ENCODE assay signal across 28 mouse cellular contexts in genomic region chrX:116313049-116313448, GRCm38 (mm10).
"Had no signal": no experiment of that assay in that cellular context is flagged by ENCODE, and none has a peak within 500 bp of the region (broad histone marks: within the 10 kb centered on the region; RNA-seq: fewer than 3 reads in every experiment).

No protein-coding gene starts in this region.

- H3K9ac ChIP-seq: limb, embryonic 12.5 days; limb, embryonic 13.5 days; limb, embryonic 15.5 days; liver, embryonic 12.5 days; liver, embryonic 13.5 days; liver, embryonic 14.5 days; liver, embryonic 15.5 days; liver, postnatal 0 days; lung, embryonic 14.5 days; lung, embryonic 15.5 days; midbrain, embryonic 12.5 days; midbrain, embryonic 13.5 days; midbrain, embryonic 15.5 days; neural tube, embryonic 12.5 days had no signal

- H3K4me3 ChIP-seq: limb, embryonic 10.5 days; limb, embryonic 12.5 days; limb, embryonic 13.5 days; limb, embryonic 15.5 days; liver, embryonic 12.5 days; liver, embryonic 13.5 days; liver, embryonic 15.5 days; lung, embryonic 15.5 days; megakaryocyte, embryonic 14.5 days; midbrain, embryonic 10.5 days; midbrain, embryonic 12.5 days; midbrain, embryonic 13.5 days; midbrain, embryonic 15.5 days; myocyte; neural tube, embryonic 12.5 days had no signal

- H3K27me3 ChIP-seq: limb, embryonic 12.5 days; limb, embryonic 13.5 days; limb, embryonic 15.5 days; liver, embryonic 12.5 days; liver, embryonic 13.5 days; liver, embryonic 15.5 days; lung, embryonic 15.5 days; megakaryocyte, embryonic 14.5 days; midbrain, embryonic 12.5 days; midbrain, embryonic 13.5 days; midbrain, embryonic 15.5 days; neural tube, embryonic 12.5 days had no signal

- H3K27ac ChIP-seq: limb, embryonic 10.5 days; limb, embryonic 12.5 days; limb, embryonic 13.5 days; limb, embryonic 15.5 days; liver, embryonic 12.5 days; liver, embryonic 13.5 days; liver, embryonic 14.5 days; liver, embryonic 15.5 days; lung, embryonic 15.5 days; macrophage; midbrain, embryonic 10.5 days; midbrain, embryonic 12.5 days; midbrain, embryonic 13.5 days; midbrain, embryonic 15.5 days; neural tube, embryonic 12.5 days had no signal

- H3K9me3 ChIP-seq: limb, embryonic 10.5 days; limb, embryonic 12.5 days; limb, embryonic 13.5 days; limb, embryonic 15.5 days; liver, embryonic 12.5 days; liver, embryonic 13.5 days; liver, embryonic 15.5 days; lung, embryonic 15.5 days; megakaryocyte, embryonic 14.5 days; midbrain, embryonic 10.5 days; midbrain, embryonic 12.5 days; midbrain, embryonic 13.5 days; midbrain, embryonic 15.5 days; neural tube, embryonic 12.5 days had no signal

- H3K36me3 ChIP-seq: limb, embryonic 10.5 days; limb, embryonic 12.5 days; limb, embryonic 13.5 days; limb, embryonic 15.5 days; liver, embryonic 12.5 days; liver, embryonic 13.5 days; liver, embryonic 15.5 days; lung, embryonic 15.5 days; midbrain, embryonic 10.5 days; midbrain, embryonic 12.5 days; midbrain, embryonic 13.5 days; midbrain, embryonic 15.5 days; neural tube, embryonic 12.5 days had no signal

- DNase-seq: left cerebral cortex, postnatal 4 days; liver; liver, embryonic 13.5 days; liver, postnatal 0 days; lung, adult 18-20 months; lung, adult 2 months; lung, embryonic 14.5 days; lung, postnatal 10 days; lung, postnatal 14 days; lung, postnatal 36 days; lung, postnatal 4 days; midbrain, embryonic 14.5 days had no signal

- H3K4me1 ChIP-seq: limb, embryonic 10.5 days; limb, embryonic 12.5 days; limb, embryonic 13.5 days; limb, embryonic 15.5 days; liver, embryonic 12.5 days; liver, embryonic 13.5 days; liver, embryonic 15.5 days; lung, embryonic 15.5 days; megakaryocyte, embryonic 14.5 days; midbrain, embryonic 10.5 days; midbrain, embryonic 12.5 days; midbrain, embryonic 13.5 days; midbrain, embryonic 15.5 days; neural tube, embryonic 12.5 days had no signal
